Mouse (Mus musculus): ENCODE results near the gene Mas1.

DNA sequence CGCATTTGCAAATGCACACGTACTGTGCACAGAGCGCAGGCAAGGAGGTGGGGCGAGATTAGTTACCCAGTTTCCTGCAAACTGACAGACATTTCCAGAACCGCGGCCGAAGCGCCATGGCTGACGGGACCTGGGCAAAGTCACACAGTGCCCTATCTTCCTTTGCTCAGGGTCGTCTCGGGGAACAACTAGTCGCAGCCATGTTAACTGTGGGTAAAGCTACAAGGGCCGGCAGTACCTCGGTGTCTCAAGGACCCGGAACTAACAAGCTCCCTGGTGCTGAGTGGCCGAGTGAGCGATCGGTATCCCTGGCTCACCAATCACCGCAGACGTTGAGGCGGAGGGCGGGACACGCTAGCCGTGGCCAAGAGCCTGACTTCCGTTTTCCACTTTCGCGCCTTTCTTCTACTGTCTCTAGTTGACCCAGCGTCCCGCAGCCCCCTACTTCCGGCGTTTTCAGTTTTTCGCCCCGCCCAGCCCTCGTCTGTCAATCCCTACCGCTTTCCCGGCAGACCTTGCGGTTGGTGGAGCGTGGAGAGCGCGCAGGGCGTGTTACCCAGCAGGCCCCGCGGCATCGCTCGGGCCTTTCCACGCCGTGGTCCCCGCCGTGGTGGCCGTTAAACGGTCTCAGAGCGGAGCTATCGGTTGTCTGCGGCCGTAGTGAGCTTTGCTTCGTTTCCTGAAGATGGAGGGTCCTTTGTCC, 48.1 kb upstream of the Mas1 start, which contains the start of gene Mrpl18:
- TF ChIP-seq ZC3H11A (IDR thresholded peaks at IDR 0.05; ENCODE audit: borderline replicate concordance, low read depth, low read length): no peak
- TF ChIP-seq CHD2 (IDR thresholded peaks at IDR 0.05; ENCODE audit: low read depth, low read length): peak; percentile 74; the same call in 1 of the 2 replicates
